Mouse (Mus musculus) kidney, embryonic 15.5 days (tissue): ENCODE measurements around the gene Hoxa6. TPM values are rescaled to one million over a fixed set of nuclear protein-coding genes. Genes with fewer than 3 reads are reported as not detected.

Experiments
- ATAC-seq: fragments of 200-750 bp; cut with Nextera tagmentation; replicated peaks from 2 replicates; pipeline ENCODE4 v1.8.0; 2017; ENCODE audit warnings: moderate TSS enrichment; ENCODE audit not compliant: low FRiP score
- H3K27ac ChIP-seq: fragments of 300-500 bp; sonication (generic); 2 replicates; pipeline ENCODE4 v1.5.1; 2015; ENCODE audit warnings: mild to moderate bottlenecking, inconsistent platforms
- H3K27me3 ChIP-seq: fragments of 300-500 bp; sonication (generic); 2 replicates; pipeline ENCODE4 v1.6.1; 2015; ENCODE audit warnings: inconsistent platforms
- H3K36me3 ChIP-seq: fragments of 300-500 bp; sonication (generic); 2 replicates; pipeline ENCODE4 v1.6.1; 2015; ENCODE audit warnings: inconsistent platforms
- H3K4me1 ChIP-seq: fragments of 300-500 bp; sonication (generic); 2 replicates; pipeline ENCODE4 v1.6.1; 2015; ENCODE audit warnings: inconsistent platforms
- H3K4me2 ChIP-seq: fragments of 300-500 bp; sonication (generic); 2 replicates; pipeline ENCODE4 v1.6.1; 2015; ENCODE audit warnings: moderate library complexity, mild to moderate bottlenecking, inconsistent platforms
- H3K4me3 ChIP-seq: fragments of 300-500 bp; sonication (generic); replicated peaks from 2 replicates; pipeline ENCODE4 v1.5.1; 2015; ENCODE audit warnings: mild to moderate bottlenecking, inconsistent platforms
- H3K9ac ChIP-seq: fragments of 300-500 bp; sonication (generic); 2 replicates; pipeline ENCODE4 v1.6.1; 2015; ENCODE audit warnings: mild to moderate bottlenecking, inconsistent platforms
- H3K9me3 ChIP-seq: fragments of 300-500 bp; sonication (generic); replicated peaks from 2 replicates; pipeline ENCODE4 v1.6.1; 2016; ENCODE audit warnings: inconsistent platforms
- WGBS: fragments of 180-500 bp; shearing (Covaris S2); methylation state at CpG from one replicate; pipeline ENCODE4 v1.1.7; 2015; ENCODE audit warnings: mixed read lengths; 5-methylcytosine and 5-hydroxymethylcytosine counted together
- polyA plus RNA-seq: library from polyadenylated mRNA; unstranded; fragments of >200 nt; fragmentation: Nextera tagmentation; extraction: Ambion mirVana; gene quantifications from 2 replicates; pipeline ENCODE4 v1.2.1, GENCODE M21; 2015

Hoxa6 gene
- polyA plus RNA-seq, 1 experiment from 2014 or later, result 4.3 TPM

- ATAC-seq, result no peak
- 0 out of 2 replicates have a peak, but pooled peaks cover 6% of the 10 kb centered on the region for H3K27me3 ChIP-seq
- H3K4me3 ChIP-seq, result peak overlapping the region; percentile 77
- peak overlapping the region; percentile 99 for H3K27ac ChIP-seq
- peaks cover 4% of the 10 kb centered on the region; the same call in 1 of the 2 replicates for H3K36me3 ChIP-seq
- H3K4me1 ChIP-seq, result peaks cover 24% of the 10 kb centered on the region
- H3K4me2 ChIP-seq, result peak overlapping the region; percentile 92
- WGBS, result under 1% methylated on average over 36 of the region's 36 CpGs
- peak overlapping the region; percentile 94 for H3K9ac ChIP-seq
- H3K9me3 ChIP-seq, result no peaks in the 10 kb centered on the region
These were observed 16.5 kb upstream of the Hoxa6 start for GRCm38 (mm10) chr6:52224895-52225611.

GRCm38 (mm10) chr6:52223939-52224760, 15.6 kb upstream of the Hoxa6 start:
- Histone ChIP-seq H3K27me3 (0 out of 2 replicates have a peak, but pooled peaks cover 6% of the 10 kb centered on the region), H3K9me3 (no peaks in the 10 kb centered on the region), H3K4me3 (peak overlapping the region; percentile 77), H3K4me1 (peaks cover 31% of the 10 kb centered on the region), H3K9ac (peak overlapping the region; percentile 94), H3K27ac (peak overlapping the region; percentile 99), H3K36me3 (peaks cover 4% of the 10 kb centered on the region; the same call in 1 of the 2 replicates), H3K4me2 (peak overlapping the region; percentile 92)
- WGBS, result 2% methylated on average over 24 of the region's 24 CpGs
- ATAC-seq, result no peak

- ATAC-seq, result no peak
- H3K4me3 ChIP-seq, result peak overlapping the region; percentile 77
- peak overlapping the region; percentile 94 for H3K9ac ChIP-seq
- H3K36me3 ChIP-seq, result peaks cover 4% of the 10 kb centered on the region; the same call in 1 of the 2 replicates
- H3K4me2 ChIP-seq, result peak overlapping the region; percentile 92
- WGBS, result 5% methylated on average over 13 of the region's 13 CpGs
- H3K9me3 ChIP-seq, result no peaks in the 10 kb centered on the region
- peaks cover 43% of the 10 kb centered on the region for H3K4me1 ChIP-seq
- H3K27me3 ChIP-seq, result 0 out of 2 replicates have a peak, but pooled peaks cover 6% of the 10 kb centered on the region
- H3K27ac ChIP-seq, result peak overlapping the region; percentile 99
These were observed 14.2 kb upstream of the Hoxa6 start for GRCm38 (mm10) chr6:52222729-52223128.

GRCm38 (mm10) chr6:52221993-52222685, 13.6 kb upstream of the Hoxa6 start:
- Histone ChIP-seq H3K36me3 (peaks cover 4% of the 10 kb centered on the region; the same call in 1 of the 2 replicates), H3K4me1 (peaks cover 40% of the 10 kb centered on the region)
- ATAC-seq, result peak; percentile 20

GRCm38 (mm10) chr6:52221337-52221992, 12.9 kb upstream of the Hoxa6 start, which contains the start of gene Hoxa7:
Hoxa7 (minus strand) TSS chr6:52221854.
- ATAC-seq, result peak; percentile 37
- H3K4me1 ChIP-seq, result peaks cover 35% of the 10 kb centered on the region
- H3K36me3 ChIP-seq, result peaks cover 4% of the 10 kb centered on the region; the same call in 1 of the 2 replicates
- peak within 1 kb of the TSS; percentile 92 for H3K4me2 ChIP-seq
- H3K9ac ChIP-seq, result peak within 1 kb of the TSS; percentile 94
- peak within 1 kb of the TSS; percentile 77 for H3K4me3 ChIP-seq
- under 1% methylated on average over 46 of the region's 46 CpGs for WGBS
- no peaks in the 10 kb centered on the region for H3K9me3 ChIP-seq
- H3K27ac ChIP-seq, result peak within 1 kb of the TSS; percentile 99
- 0 out of 2 replicates have a peak, but pooled peaks cover 8% of the 10 kb centered on the region for H3K27me3 ChIP-seq

More at GRCm38 (mm10) chr6:52221993-52222685, 13.6 kb upstream of the Hoxa6 start:
- no peaks in the 10 kb centered on the region for H3K9me3 ChIP-seq
- H3K9ac ChIP-seq, result peak overlapping the region; percentile 94
- 0 out of 2 replicates have a peak, but pooled peaks cover 8% of the 10 kb centered on the region for H3K27me3 ChIP-seq
- peak overlapping the region; percentile 92 for H3K4me2 ChIP-seq
- peak overlapping the region; percentile 77 for H3K4me3 ChIP-seq
- WGBS, result 5% methylated on average over 21 of the region's 21 CpGs
- peak overlapping the region; percentile 99 for H3K27ac ChIP-seq

- Histone ChIP-seq H3K27ac (peak overlapping the region; percentile 99), H3K4me2 (peak overlapping the region; percentile 92)
These were observed 12.4 kb upstream of the Hoxa6 start for GRCm38 (mm10) chr6:52220865-52221310.

GRCm38 (mm10) chr6:52220003-52220864, 11.7 kb upstream of the Hoxa6 start:
- Histone ChIP-seq H3K27me3 (peaks cover 16% of the 10 kb centered on the region; the same call in 1 of the 2 replicates), H3K4me2 (peak overlapping the region; percentile 92), H3K36me3 (peaks cover 4% of the 10 kb centered on the region; the same call in 1 of the 2 replicates)

More at GRCm38 (mm10) chr6:52220865-52221310, 12.4 kb upstream of the Hoxa6 start:
- 5% methylated on average over 12 of the region's 12 CpGs for WGBS
- H3K9ac ChIP-seq, result peak overlapping the region; percentile 76
- no peak for ATAC-seq
- peaks cover 4% of the 10 kb centered on the region; the same call in 1 of the 2 replicates for H3K36me3 ChIP-seq
- H3K4me3 ChIP-seq, result peak overlapping the region; percentile 77
- H3K27me3 ChIP-seq, result peaks cover 12% of the 10 kb centered on the region; the same call in 1 of the 2 replicates
- H3K4me1 ChIP-seq, result peaks cover 41% of the 10 kb centered on the region
- H3K9me3 ChIP-seq, result no peaks in the 10 kb centered on the region

GRCm38 (mm10) chr6:52219234-52219942, 10.9 kb upstream of the Hoxa6 start:
- H3K9ac ChIP-seq, result peak overlapping the region; percentile 78
- peak overlapping the region; percentile 77 for H3K4me3 ChIP-seq
- H3K27me3 ChIP-seq, result peaks cover 21% of the 10 kb centered on the region; the same call in 1 of the 2 replicates
- peaks cover 4% of the 10 kb centered on the region; the same call in 1 of the 2 replicates for H3K36me3 ChIP-seq
- H3K4me1 ChIP-seq, result peaks cover 56% of the 10 kb centered on the region
- H3K9me3 ChIP-seq, result no peaks in the 10 kb centered on the region
- peak overlapping the region; percentile 92 for H3K4me2 ChIP-seq
- no peak for ATAC-seq
- WGBS, result 35% methylated on average over 9 of the region's 9 CpGs
- peak overlapping the region; percentile 99 for H3K27ac ChIP-seq

More at GRCm38 (mm10) chr6:52220003-52220864, 11.7 kb upstream of the Hoxa6 start:
- H3K4me3 ChIP-seq, result peak overlapping the region; percentile 77
- H3K4me1 ChIP-seq, result peaks cover 47% of the 10 kb centered on the region
- WGBS, result 13% methylated on average over 32 of the region's 32 CpGs
- H3K9ac ChIP-seq, result peak overlapping the region; percentile 76
- no peaks in the 10 kb centered on the region for H3K9me3 ChIP-seq
- H3K27ac ChIP-seq, result peak overlapping the region; percentile 99
- no peak for ATAC-seq

- no peak for ATAC-seq
- WGBS, result 24% methylated on average over 14 of the region's 14 CpGs
- peak overlapping the region; percentile 99 for H3K27ac ChIP-seq
These were observed 10.2 kb upstream of the Hoxa6 start for GRCm38 (mm10) chr6:52218643-52219215.

More at GRCm38 (mm10) chr6:52218643-52219215, 10.2 kb upstream of the Hoxa6 start:
- Histone ChIP-seq H3K9ac (peak overlapping the region; percentile 78), H3K4me1 (peaks cover 61% of the 10 kb centered on the region), H3K9me3 (no peaks in the 10 kb centered on the region), H3K36me3 (peaks cover under 1% of the 10 kb centered on the region; the same call in 1 of the 2 replicates), H3K4me3 (peak overlapping the region; percentile 67), H3K4me2 (peak overlapping the region; percentile 92), H3K27me3 (peaks cover 21% of the 10 kb centered on the region; the same call in 1 of the 2 replicates)
